Mouse (Mus musculus): Measurements from ENCODE around the gene Erp29. TPM values are rescaled to one million over a fixed set of nuclear protein-coding genes. Genes with fewer than 3 reads are reported as not detected.

Erp29 gene
- polyA plus RNA-seq, 1 experiment = 282 TPM

DNA sequence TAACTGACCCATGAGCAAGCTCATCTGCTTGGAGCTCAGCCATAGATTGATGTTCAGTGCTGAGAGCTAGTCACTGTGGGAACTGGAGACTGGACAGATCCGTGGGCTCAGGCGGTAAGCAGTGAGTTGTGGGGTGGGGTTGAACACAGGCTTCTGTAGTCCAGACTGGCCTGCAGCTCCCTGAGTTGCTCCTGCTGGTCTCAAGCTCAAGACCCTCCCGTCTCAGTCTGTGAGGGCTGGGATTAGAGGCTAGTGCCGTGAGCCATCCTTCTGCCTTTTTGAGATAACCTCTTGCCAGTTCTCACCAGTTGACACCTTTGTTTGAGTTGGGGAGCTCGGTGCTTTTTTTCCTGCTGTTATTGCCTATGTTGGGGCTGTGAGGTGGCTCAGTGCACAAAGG is 51.5 kb downstream of the Erp29 start:
- no peak for TF ChIP-seq GATA1 (IDR thresholded peaks at IDR 0.05; ENCODE audit: low read length)

DNA sequence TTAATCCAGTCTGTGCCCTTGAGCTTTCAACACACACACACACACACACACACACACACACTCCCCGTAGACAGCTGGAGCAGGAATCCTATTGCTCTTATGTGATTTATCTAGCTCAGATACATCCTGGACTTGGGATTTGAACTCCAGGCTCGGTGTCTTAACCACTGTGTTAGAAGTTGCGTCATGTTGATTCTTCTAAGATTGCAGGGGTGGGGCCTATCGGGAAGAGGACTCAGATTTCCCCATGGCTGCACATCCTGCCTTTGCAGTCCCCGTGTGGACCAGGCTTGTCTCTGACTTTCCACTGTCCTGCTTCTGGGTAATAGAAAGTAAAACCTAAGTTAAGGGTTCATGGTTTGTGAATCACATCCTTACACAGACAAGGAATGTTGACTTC is 52.2 kb downstream of the Erp29 start:
- no peak for TF ChIP-seq GATA1 (IDR thresholded peaks at IDR 0.05; ENCODE audit: low read length)

DNA sequence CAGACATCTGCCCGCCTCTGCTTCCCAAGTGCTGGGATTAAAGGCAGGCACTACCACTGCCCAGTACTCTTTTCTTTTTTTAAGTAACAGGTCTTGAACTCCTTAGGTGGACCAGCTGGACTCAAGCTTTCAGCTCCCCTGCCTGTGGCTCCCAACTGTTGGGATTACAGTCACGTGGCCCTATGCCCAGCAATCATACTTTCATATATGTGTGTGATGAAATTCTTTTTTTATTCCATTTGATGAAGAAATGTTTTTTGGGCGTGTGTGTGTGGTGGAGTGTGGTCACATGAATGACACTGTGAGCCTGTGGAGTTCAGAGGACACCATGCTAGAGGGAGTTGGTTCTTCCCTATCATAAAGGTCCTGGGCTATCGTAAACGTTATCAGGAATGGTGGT is 52.8 kb downstream of the Erp29 start:
- TF ChIP-seq GATA1 (IDR thresholded peaks at IDR 0.05; ENCODE audit: low read length) = no peak

DNA sequence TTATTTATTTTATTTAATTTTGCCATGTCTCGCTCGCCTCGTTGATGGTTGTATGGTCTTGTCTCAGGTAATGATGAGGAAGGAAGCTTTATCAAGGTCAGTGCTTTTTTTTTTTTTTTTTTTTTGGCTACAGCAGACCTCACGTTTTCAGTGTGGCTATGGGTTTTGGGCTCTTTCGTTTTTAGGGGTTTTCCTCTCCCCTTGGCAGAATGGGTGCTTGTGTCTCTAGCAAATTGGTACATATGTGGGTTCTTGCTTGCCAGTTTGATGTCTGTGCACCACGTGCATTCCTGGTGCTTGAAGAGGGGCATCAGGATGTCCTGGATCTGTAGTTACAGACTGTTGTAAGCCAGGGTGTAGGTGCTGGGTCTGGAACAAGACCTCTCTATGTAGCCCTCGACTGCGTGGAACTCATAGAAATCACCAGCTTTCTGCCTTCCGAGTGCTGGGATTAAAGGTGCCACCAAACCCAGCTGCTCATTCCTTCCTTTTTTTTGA is 53.3 kb downstream of the Erp29 start:
- no peak for TF ChIP-seq GATA1 (IDR thresholded peaks at IDR 0.05; ENCODE audit: low read length)

DNA sequence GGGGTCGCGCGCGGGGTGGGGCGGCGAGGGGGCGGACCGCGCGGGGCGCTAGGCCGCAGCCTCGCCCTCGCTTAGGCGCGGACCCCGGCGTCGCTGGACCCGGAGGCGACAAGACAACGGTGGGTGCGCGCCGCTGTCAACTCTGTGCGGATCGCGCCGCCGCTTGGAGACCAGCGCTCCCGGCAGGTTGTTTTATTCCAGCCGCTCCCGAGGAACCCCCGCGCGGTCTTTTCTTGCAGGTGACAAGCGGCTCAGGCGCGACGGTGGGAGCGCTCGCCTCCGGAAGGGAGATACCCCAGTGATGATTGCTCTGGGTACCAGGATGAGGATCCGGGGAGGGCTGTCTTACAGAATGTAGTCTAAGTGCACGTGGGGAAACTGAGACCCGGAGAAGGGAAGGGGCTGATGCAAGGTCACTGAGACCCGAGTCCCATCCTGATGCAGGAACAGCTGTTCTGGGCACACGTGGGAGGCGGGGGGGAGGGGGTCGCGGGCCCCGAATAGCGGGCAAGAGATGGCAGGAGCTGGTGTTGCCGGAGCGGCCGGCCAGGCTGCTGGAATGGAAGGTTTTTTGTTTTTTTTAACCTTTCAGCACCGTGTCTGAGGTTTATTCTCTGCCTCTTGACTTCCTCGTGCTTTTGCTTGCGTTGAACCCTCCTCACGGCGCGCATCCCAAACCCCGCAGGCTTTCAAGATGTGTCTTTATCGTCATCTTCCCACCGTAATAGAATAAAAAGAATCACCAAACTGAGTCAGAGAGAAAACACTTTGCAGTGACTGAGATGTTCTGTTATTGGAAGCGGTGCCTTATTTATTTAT is 54.0 kb downstream of the Erp29 start:
- no peak for TF ChIP-seq GATA1 (IDR thresholded peaks at IDR 0.05; ENCODE audit: low read length)

DNA sequence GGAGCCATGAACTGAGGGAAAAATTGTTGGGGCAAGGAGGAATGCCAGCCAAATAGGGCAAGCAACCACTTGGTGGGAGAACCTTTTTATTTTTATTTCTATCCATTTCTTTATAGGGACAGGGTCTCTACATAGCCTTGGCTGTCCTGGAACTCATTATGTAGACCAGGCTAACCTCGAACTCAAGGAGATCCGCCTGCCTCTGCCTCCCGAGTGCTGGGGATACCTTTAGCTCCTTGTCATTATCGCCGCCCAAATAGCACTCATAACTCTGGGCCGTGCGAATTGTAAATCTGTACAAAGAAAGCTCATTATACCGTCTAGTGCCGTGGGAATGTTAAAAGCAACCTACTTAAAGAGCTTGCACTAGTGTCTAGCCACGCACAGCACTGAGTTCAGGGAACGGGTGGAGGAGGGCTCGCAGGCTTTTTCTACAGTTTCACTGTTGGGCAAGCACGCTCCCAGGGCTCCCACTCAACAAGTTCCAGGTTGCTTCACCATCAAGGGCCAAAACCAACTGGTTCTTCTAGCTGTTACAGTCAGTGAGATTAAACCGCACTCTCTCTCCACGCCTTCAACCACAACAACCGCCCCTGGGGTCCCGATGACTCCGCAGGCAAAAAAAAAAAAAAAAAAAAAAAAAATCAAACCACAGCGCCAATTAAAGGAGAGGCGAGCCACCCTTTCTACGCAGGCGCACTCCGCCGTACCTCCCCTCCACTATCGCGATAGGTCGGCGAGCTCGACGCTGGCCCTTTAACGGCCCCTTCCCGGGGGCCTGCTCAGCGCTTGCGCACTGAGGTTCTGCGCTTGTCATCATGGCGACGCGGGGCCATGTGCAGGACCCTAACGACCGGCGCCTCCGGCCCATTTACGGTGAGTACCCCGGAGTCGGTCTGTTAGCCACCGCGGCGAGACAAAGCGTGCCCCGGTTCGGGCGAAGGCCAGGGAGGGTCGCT is 54.8 kb downstream of the Erp29 start, which contains the start of gene Naa25:
Naa25 (plus strand) TSS at position 750 of the 959 bp plus-strand sequence.
- no peak for TF ChIP-seq GATA1 (IDR thresholded peaks at IDR 0.05; ENCODE audit: low read length)

DNA sequence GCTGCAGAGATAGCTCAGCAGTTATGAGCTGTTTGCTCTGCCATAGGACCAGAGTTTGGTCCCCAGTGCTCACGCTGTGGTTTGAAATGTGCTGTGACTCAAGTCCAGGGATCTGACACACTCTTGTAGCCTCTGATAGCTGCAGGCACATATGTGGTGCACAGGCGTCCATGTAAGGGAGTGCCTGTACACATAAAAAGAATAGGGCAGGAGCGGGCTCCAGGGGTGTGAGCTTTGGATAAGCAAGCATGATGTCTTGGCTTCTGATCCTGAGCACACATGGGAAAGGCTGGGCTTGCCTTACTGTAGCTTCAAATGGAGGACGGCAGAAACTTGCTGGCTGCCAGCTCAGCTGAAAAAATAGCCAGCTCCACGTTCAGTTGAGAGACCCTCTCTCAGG is 56.7 kb downstream of the Erp29 start:
- no peak for TF ChIP-seq GATA1 (IDR thresholded peaks at IDR 0.05; ENCODE audit: low read length)

DNA sequence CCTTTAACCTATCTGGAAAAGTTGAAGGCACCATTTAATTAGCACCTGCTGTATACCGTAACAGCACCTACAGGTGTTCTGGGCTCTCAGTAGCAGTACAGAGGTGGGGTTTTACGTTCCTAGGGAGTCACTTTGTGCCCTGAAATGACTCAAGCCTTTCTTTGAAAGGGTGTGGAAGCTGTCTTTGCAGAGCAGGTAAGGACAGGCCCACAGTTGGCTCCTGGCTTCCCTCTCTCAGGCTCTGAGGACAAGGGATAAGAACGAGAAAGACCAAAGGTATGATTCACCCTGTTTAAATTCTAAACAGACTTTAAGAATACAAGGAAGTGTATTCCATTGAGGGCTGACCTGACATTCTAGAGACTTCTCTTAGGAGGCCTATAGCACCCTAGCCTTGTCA is 58.9 kb downstream of the Erp29 start:
- no peak for TF ChIP-seq GATA1 (IDR thresholded peaks at IDR 0.05; ENCODE audit: low read length)

DNA sequence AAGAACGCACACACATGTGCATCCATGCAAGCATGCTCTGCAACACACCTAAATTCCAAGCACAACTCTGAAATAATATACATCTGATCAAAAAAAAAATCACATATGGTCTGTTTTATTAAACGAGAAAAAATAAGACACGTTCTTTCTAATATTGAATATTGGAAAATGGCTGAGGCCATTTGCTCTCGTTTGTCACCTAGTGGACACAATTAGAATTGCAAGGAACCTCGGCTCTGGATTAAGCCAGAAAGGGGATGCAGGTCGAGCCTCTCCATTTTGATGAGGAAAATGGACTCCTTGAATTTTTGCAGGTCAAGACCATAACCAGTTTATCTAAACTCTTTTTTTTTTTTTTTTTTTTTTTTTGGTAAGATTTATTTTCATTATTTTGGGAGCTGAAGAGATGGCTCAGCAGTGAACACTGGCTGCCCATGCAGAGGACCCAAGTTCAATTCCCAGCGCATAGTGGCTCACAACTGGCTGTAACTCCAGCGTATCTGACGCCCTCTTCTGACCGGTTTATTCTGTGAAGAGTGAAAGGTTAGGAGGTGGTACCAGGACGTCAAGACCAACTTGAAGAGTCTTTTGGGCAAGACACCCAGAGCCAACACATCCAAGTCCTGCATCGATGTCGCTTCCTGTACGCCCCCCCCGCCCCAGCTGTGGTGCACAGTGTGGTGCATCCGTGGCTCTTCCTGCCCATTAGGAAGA is 59.5 kb downstream of the Erp29 start:
- no peak for TF ChIP-seq GATA1 (IDR thresholded peaks at IDR 0.05; ENCODE audit: low read length)

DNA sequence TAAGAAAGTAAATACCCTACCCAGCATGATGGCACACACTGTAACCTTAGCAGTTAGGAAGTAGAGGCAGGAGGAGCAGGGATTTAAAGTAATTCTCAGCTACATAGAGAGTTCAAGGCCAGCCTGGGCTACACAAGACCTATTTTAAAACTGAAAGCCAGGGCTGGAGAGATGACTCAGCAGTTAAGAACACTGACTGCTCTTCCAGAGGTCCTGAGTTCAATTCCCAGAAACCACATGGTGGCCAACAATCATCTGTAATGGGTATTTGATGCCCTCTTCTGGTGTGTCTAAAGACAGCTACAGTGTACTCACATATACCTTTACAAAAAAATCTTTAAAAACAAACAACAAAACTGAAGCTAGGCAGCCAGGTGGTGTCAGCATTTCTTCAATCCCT is 62.6 kb downstream of the Erp29 start:
- no peak for TF ChIP-seq GATA1 (IDR thresholded peaks at IDR 0.05; ENCODE audit: low read length)

DNA sequence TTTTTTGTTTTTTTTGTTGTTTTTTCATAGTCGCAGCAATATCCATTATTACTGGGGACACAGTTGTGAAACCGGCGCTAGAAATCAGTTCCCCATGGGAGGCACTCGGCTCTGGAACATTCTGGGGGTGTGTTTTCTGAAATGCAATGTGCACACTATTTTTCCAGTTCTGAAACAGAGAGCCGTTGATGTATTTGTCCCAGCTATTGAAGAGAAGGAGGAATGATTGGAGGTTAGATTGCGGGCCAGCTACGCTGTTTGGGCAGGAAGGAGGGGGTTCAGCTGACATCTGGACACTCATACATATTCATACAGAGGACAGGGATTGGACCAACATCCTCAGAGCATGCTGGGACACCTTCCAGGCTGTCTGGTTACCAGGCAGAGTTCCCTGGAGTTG is 63.2 kb downstream of the Erp29 start:
- no peak for TF ChIP-seq GATA1 (IDR thresholded peaks at IDR 0.05; ENCODE audit: low read length)

DNA sequence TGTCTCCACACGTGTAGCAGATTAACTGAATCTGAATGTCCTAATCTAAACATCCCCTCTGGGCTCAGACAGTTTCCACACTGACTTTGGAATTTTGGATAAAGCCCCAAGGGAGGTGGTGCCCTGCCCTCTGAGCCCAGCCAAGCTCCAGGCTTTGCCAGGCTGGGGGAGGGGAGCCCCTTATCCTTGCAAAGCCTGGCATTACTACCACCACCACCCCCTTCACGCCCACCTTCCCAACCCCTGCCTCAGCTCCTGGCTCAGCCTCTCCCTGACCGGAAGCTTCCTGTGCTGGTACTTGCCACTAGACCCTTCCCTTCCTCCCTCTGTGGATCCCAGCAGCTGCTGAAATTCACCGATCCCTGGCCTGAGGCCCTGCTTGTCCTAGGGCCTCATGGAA is 65.2 kb downstream of the Erp29 start:
- TF ChIP-seq GATA1 (IDR thresholded peaks at IDR 0.05; ENCODE audit: low read length) = no peak

DNA sequence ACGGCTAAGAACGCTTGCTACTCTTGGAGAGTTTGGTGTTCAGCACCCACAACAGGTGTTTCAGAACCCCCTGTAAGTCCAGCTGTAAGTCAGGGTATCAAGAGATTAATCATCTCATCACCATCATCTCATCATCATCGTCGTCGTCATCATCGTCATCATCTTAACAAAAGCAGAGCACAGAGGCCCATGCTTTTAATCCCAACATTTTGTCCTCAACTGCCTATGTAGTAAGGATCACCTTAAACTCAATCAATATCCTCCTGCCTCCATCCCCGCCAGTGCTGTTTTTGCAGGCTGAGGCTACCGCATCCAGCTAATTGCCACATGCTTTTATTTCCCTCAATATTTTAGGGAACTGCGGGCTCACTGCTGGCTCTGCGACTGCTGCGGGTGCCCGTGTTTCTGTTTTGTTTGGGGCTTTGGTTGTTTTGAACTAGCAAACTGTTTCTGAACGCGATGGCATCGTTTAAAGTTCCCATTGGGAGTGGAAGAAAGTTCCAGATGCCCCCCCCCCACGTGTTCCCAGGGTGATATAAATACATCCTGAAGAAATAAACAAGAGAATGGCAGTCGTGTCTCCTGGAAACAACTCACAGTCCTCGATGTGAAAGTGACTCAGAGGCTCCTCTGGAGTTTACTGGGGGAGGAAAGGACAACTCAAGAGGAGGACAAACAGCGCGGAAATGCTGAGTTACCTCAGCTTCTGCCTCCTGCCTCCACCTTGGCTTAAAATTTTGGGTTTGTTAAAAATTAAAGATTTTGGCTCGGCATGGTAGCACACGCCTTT is 66.0 kb downstream of the Erp29 start:
- no peak for TF ChIP-seq GATA1 (IDR thresholded peaks at IDR 0.05; ENCODE audit: low read length)

DNA sequence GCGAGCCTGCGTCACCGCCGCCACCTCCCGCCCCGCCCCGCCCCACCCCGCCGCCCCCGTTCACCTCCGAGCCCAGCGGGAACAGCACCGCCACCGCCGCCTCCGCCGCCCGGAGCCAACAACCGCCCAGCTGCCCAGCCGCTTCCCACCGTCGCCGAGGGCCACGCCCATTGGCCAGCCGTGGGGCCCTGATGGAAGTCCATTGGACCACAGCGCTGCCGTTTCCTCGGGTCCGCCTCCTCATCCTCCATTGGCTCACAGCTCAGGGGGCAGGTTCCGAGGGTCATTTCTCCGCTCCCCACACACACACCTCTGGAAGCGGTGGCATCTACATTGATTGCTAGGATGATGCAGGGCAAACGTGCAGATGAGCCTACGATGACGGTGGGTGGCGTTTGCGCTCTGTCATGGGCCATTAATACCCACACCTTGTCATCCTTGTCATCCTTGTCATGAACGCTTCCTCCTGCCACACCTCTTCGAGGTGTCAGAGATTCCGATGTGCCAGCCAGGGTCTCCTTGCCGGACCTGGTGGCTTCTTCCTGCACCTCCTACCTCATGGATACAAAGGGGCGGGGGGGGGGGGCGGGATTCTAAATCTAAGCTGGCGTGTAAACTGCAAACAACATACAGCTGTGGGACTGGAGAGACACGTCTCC is 66.7 kb downstream of the Erp29 start, which contains the start of gene Trafd1:
Trafd1 (minus strand) TSS at position 172 of the 659 bp plus-strand sequence.
- TF ChIP-seq GATA1 (IDR thresholded peaks at IDR 0.05; ENCODE audit: low read length) = no peak
